Mouse (Mus musculus) brain, embryonic 14.5 days (tissue): Measurements from ENCODE around the gene Ift122.

Source experiments
- CTCF ChIP-seq: fragments of 200-500 bp; IDR thresholded peaks from 2 replicates; pipeline ENCODE4 v1.5.1; 2012; ENCODE audit warnings: inconsistent platforms, mild to moderate bottlenecking, moderate library complexity, borderline replicate concordance; ENCODE audit not compliant: insufficient read depth, insufficient read length; ENCODE audit errors: extremely low read depth
- POLR2A ChIP-seq: fragments of 200-500 bp; IDR thresholded peaks from 2 replicates; pipeline ENCODE4 v1.6.1; 2012; ENCODE audit warnings: mild to moderate bottlenecking, inconsistent platforms, borderline replicate concordance; ENCODE audit not compliant: poor library complexity, insufficient read depth, insufficient read length, severe bottlenecking; ENCODE audit errors: extremely low read depth

DNA sequence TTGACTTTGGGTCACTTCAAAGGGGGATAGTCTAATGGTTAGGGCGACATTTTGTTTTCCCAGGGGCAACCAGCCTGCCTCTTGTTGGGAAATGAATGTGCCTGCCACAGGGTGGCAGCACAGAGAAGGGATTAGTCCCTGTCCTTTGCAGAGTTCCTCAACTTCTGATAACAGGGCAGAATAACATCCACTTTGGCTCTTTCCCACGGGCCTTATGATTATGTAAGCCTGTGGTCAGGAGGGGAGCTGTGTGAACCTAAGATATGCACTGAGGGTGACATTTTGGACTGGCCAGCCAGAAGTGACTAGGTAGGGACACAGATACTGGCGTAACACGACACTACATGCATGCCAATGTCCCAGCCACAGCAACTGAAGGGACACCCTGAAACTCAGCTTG, 39.2 kb upstream of the Ift122 start:
- TF ChIP-seq CTCF, result peak; percentile 67
- no peak for TF ChIP-seq POLR2A
